Mouse (Mus musculus) limb, embryonic 14.5 days (tissue): Measurements from ENCODE around the gene N4bp3. TPM values are rescaled to one million over a fixed set of nuclear protein-coding genes. Genes with fewer than 3 reads are reported as not detected.

ENCODE experiments used
- ATAC-seq: fragments of 200-750 bp; cut with Nextera tagmentation; 2 replicates; pipeline ENCODE4 v1.8.0; 2017; ENCODE audit warnings: low read depth, moderate number of reproducible peaks, moderate TSS enrichment; ENCODE audit not compliant: low FRiP score
- DNase-seq: peaks from one replicate; pipeline ENCODE4 v3.0.0-alpha.2; 2015; ENCODE audit warnings: low spot score
- H3K27ac ChIP-seq: fragments of 300-500 bp; sonication (generic); replicated peaks from 2 replicates; pipeline ENCODE4 v1.5.1; 2014; ENCODE audit warnings: low read depth, mild to moderate bottlenecking, low read length, moderate library complexity, mixed read lengths
- H3K27me3 ChIP-seq: fragments of 300-500 bp; sonication (generic); 2 replicates; pipeline ENCODE4 v1.6.1; 2014; ENCODE audit warnings: low read length, mixed read lengths; ENCODE audit not compliant: control insufficient read depth, insufficient read depth
- H3K36me3 ChIP-seq: fragments of 300-500 bp; sonication (generic); 2 replicates; pipeline ENCODE4 v1.6.1; 2014; ENCODE audit warnings: mild to moderate bottlenecking, low read length, moderate library complexity, mixed read lengths; ENCODE audit not compliant: control insufficient read depth, insufficient read depth
- H3K4me1 ChIP-seq: fragments of 300-500 bp; sonication (generic); 2 replicates; pipeline ENCODE4 v1.6.1; 2014; ENCODE audit warnings: antibody characterized with exemption, low read length, mixed read lengths; ENCODE audit not compliant: control insufficient read depth, insufficient read depth
- H3K4me2 ChIP-seq: fragments of 300-500 bp; sonication (generic); replicated peaks from 2 replicates; pipeline ENCODE4 v1.6.1; 2014; ENCODE audit warnings: low read depth, mild to moderate bottlenecking, low read length, moderate library complexity; ENCODE audit not compliant: severe bottlenecking
- H3K4me3 ChIP-seq: fragments of 300-500 bp; sonication (generic); replicated peaks from 2 replicates; pipeline ENCODE4 v1.5.1; 2014; ENCODE audit warnings: low read length
- H3K9ac ChIP-seq: fragments of 300-500 bp; sonication (generic); 2 replicates; pipeline ENCODE4 v1.6.1; 2014; ENCODE audit warnings: mild to moderate bottlenecking, low read depth, low read length, moderate library complexity; ENCODE audit not compliant: severe bottlenecking
- H3K9me3 ChIP-seq: fragments of 300-500 bp; sonication (generic); 2 replicates; pipeline ENCODE4 v1.6.1; 2016; ENCODE audit warnings: low read length; ENCODE audit not compliant: control insufficient read depth
- POLR2A ChIP-seq: fragments of 200-500 bp; IDR thresholded peaks from 2 replicates; pipeline ENCODE4 v1.8.0; 2012; ENCODE audit warnings: inconsistent platforms, mild to moderate bottlenecking, moderate library complexity, borderline replicate concordance; ENCODE audit not compliant: insufficient read depth, insufficient read length; ENCODE audit errors: extremely low read depth
- WGBS: fragments of 180-500 bp; shearing (Covaris S2); extraction: QIAGEN DNeasy Blood & Tissue Kit; methylation state at CpG from one replicate; pipeline ENCODE4 v1.1.7; 2014; 5-methylcytosine and 5-hydroxymethylcytosine counted together
- polyA plus RNA-seq, 2 experiments: library from polyadenylated mRNA; depleted of rRNA in 1 of 2; stranded (reverse) in 1 of 2; unstranded in 1 of 2; fragments of >200 nt; fragmentation: Nextera tagmentation in 1 of 2; extraction: Ambion mirVana in 1 of 2; gene quantifications; 2 replicates each; pipeline versions ENCODE4 v1.2.1 to v1.2.3; 2012 to 2014

The N4bp3 gene
- polyA plus RNA-seq, 2 experiments, result 22.9 to 33.1 TPM

GRCm38 (mm10) chr11:51646751-51647667 lies 3.6 kb downstream of the N4bp3 start:
- H3K9me3 ChIP-seq, result no peaks in the 10 kb centered on the region
- DNase-seq (no peak), ATAC-seq (no peak)
- no peak overlapping the region for H3K4me3 ChIP-seq
- 0 out of 2 replicates have a peak overlapping the region, but pooled peaks have one; percentile 34 for H3K27ac ChIP-seq
- peak overlapping the region; percentile 8; the same call in 1 of the 2 replicates for H3K9ac ChIP-seq
- no peak for TF ChIP-seq POLR2A
- WGBS, result 57% methylated on average over 15 of the region's 15 CpGs
- peaks cover 21% of the 10 kb centered on the region for H3K4me1 ChIP-seq
- H3K27me3 ChIP-seq, result no peaks in the 10 kb centered on the region
- no peak overlapping the region; the same call in 1 of the 2 replicates for H3K4me2 ChIP-seq
- H3K36me3 ChIP-seq, result peaks cover 35% of the 10 kb centered on the region

GRCm38 (mm10) chr11:51646245-51646644 lies 4.4 kb downstream of the N4bp3 start:
- H3K4me3 ChIP-seq, result no peak overlapping the region
- peaks cover 21% of the 10 kb centered on the region for H3K4me1 ChIP-seq
- DNase-seq (no peak), ATAC-seq (no peak)
- no peak for TF ChIP-seq POLR2A
- H3K36me3 ChIP-seq, result peaks cover 35% of the 10 kb centered on the region
- no peak overlapping the region for H3K9ac ChIP-seq
- H3K27me3 ChIP-seq, result no peaks in the 10 kb centered on the region
- 70% methylated on average over 7 of the region's 7 CpGs for WGBS
- no peak overlapping the region for H3K27ac ChIP-seq
- H3K9me3 ChIP-seq, result no peaks in the 10 kb centered on the region
- H3K4me2 ChIP-seq, result no peak overlapping the region

- H3K9me3 ChIP-seq, result no peaks in the 10 kb centered on the region
- H3K4me1 ChIP-seq, result peaks cover 20% of the 10 kb centered on the region
- no peak for TF ChIP-seq POLR2A
- no peaks in the 10 kb centered on the region for H3K27me3 ChIP-seq
- WGBS, result 76% methylated on average over 13 of the region's 13 CpGs
- no peak overlapping the region for H3K4me2 ChIP-seq
- no peak overlapping the region for H3K9ac ChIP-seq
- H3K4me3 ChIP-seq, result no peak overlapping the region
- H3K27ac ChIP-seq, result no peak overlapping the region
- H3K36me3 ChIP-seq, result peaks cover 35% of the 10 kb centered on the region
- no peak for DNase-seq
- ATAC-seq, result no peak
Measured at GRCm38 (mm10) chr11:51645293-51645692, 5.3 kb downstream of the N4bp3 start.

- no peak overlapping the region for H3K4me2 ChIP-seq
- no peaks in the 10 kb centered on the region for H3K9me3 ChIP-seq
- no peak for TF ChIP-seq POLR2A
- no peak overlapping the region for H3K9ac ChIP-seq
- DNase-seq (no peak), ATAC-seq (no peak)
- no peak overlapping the region for H3K4me3 ChIP-seq
- H3K27me3 ChIP-seq, result no peaks in the 10 kb centered on the region
- H3K4me1 ChIP-seq, result peaks cover 10% of the 10 kb centered on the region
- WGBS, result 69% methylated on average over 13 of the region's 16 CpGs
- H3K36me3 ChIP-seq, result peaks cover 35% of the 10 kb centered on the region
- H3K27ac ChIP-seq, result no peak overlapping the region
Measured at GRCm38 (mm10) chr11:51644217-51644616, 6.4 kb downstream of the N4bp3 start.

- peak; percentile 50 for ATAC-seq
- peaks cover 6% of the 10 kb centered on the region for H3K4me1 ChIP-seq
Measured at GRCm38 (mm10) chr11:51643761-51644160, 6.9 kb downstream of the N4bp3 start.

More at GRCm38 (mm10) chr11:51643761-51644160, 6.9 kb downstream of the N4bp3 start:
- Histone ChIP-seq H3K9ac (no peak overlapping the region), H3K9me3 (no peaks in the 10 kb centered on the region), H3K27ac (no peak overlapping the region), H3K4me2 (no peak overlapping the region), H3K4me3 (no peak overlapping the region), H3K27me3 (no peaks in the 10 kb centered on the region), H3K36me3 (peaks cover 35% of the 10 kb centered on the region)
- 57% methylated on average over 15 of the region's 15 CpGs for WGBS
- no peak for DNase-seq
- no peak for TF ChIP-seq POLR2A
